Mouse (Mus musculus) megakaryocyte-erythroid progenitor cell, adult 5 weeks (primary cell): ENCODE measurements around the gene Osgepl1. TPM values are rescaled to one million over a fixed set of nuclear protein-coding genes. Genes with fewer than 3 reads are reported as not detected.

Source experiments
- polyA plus RNA-seq: library from polyadenylated mRNA; stranded (reverse); fragments of >175 nt; gene quantifications from 2 replicates; pipeline ENCODE4 v1.2.3, GENCODE M21; 2012

Osgepl1 gene
- polyA plus RNA-seq: 0.40 and 1.3 TPM in 2 replicates

DNA sequence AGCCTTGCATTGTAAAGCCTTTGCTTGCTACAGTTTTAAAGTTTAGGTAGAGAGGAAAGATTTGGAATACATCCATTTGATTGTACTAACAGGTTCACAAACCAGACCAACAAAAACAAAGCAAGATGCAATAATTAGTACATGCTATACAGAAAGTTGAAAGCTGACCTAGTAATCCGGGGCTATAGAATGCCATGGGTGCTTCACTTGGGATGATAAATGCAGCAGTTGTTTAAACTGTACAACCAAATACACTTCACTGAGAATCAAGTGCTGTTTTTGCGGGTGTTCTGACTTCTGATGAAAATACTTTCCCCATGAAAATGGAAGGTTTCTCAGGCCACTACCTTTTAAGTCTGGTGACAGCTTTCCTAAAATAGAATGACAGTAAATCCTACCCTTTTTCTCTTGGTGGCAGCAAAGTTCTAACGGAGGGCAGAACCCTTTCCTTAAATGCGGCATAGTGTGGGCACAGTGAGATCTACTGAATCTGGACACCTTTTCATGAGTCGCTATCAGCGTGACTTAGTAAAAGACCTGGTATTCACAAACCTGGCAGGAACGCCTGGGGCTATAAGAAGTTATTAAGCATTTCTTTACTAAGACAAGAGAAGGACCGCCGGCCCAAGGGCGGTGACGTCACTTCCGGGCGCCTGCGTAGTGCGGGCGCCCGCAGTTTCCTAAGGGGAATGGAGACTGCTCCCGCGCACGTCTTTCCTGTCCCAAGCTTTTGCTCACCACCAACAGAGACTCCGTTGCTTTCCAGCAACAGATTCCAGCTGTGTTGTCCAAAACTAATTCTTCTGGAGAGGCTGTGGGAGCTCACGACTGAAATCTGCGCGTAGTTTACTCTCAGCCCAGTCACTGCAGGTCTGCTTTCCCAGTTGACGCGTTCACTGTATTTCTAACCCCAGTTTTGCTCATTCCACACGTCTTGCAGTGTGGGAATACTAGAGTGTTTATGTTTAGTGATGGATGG, at the start of gene Osgepl1:
TSS of gene Osgepl1 (plus strand) at position 636 of the 979 bp plus-strand sequence.

DNA sequence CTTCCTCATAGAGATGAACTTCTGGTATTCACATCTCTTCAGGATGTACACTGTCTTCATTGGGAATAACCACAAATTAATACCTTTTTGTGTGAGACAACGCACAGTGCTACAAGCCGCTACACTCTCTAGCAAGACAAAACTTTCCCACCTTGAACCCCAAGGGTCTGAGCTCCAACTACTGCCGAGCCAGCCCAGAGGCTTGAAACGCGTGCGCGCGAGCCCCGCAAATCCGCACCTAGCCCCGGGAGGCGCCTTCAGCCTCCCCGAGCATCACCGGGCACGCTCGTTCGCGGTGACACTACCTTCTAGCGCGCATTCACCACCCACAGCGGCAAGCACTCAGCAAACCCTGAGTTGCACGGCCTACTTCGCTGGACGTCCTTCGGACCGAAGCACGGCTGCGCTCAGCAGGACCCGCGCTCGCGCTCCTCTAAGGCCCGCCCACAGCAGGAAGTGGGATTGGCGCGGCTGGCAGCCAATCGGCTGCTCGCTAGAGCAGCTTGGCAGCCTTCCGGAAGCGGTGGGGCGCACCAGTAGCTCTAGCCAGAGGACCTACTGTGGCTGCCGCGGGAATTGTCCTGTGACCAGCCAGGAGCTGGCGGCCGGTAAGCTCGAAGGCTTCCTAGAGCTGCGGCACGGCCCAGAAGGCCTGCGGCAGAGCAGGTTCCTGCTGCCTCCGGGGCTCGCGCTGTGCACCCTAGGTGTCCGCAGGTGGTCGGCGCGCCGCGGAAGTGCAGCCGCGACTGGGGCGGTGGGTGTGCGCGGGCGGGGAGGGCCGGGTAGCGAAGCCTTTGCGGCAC, 16.6 kb upstream of the Osgepl1 start, which contains the start of the genes Pms1, Ormdl1 and Gm28778:
TSS of gene Pms1 (minus strand) at position 438 of the 803 bp plus-strand sequence.
TSS of gene Ormdl1 (plus strand) at position 515 of the 803 bp plus-strand sequence.
TSS of gene Gm28778 (plus strand) at position 531 of the 803 bp plus-strand sequence.

GRCm38 (mm10) chr1:53352327-53353261, 39.2 kb downstream of the Osgepl1 start, which contains the start of the genes Asdurf, Gm28551 and Asnsd1:
Gene Asdurf (minus strand): TSS chr1:53352619.
Gene Gm28551 (minus strand): TSS chr1:53352667.
Gene Asnsd1 (minus strand): TSS chr1:53352752.

Other genes with a start within 250 kb of the Osgepl1 start
- gene 1700019A02Rik, start 126.0 kb upstream of the Osgepl1 start, polyA plus RNA-seq: not detected in 2 replicates
- 0.49 and 1.0 TPM in 2 replicates for gene Pms1, start 16.6 kb upstream of the Osgepl1 start, polyA plus RNA-seq
- 0.78 and 0.99 TPM in 2 replicates for gene Ormdl1, start 16.5 kb upstream of the Osgepl1 start, polyA plus RNA-seq
- 0.27 TPM in 1 of 2 replicates, not detected in the other for gene Gm28778, start 16.5 kb upstream of the Osgepl1 start, polyA plus RNA-seq
- gene Asdurf, start 39.0 kb downstream of the Osgepl1 start, polyA plus RNA-seq: 34.3 and 38.4 TPM in 2 replicates
- gene Gm28551, start 39.0 kb downstream of the Osgepl1 start, polyA plus RNA-seq: 0.15 TPM in 1 of 2 replicates, not detected in the other
- 17.2 and 24.3 TPM in 2 replicates for gene Asnsd1, start 39.1 kb downstream of the Osgepl1 start, polyA plus RNA-seq